Mouse (Mus musculus): ENCODE data around the gene Syce2.

Syce2 gene

DNA sequence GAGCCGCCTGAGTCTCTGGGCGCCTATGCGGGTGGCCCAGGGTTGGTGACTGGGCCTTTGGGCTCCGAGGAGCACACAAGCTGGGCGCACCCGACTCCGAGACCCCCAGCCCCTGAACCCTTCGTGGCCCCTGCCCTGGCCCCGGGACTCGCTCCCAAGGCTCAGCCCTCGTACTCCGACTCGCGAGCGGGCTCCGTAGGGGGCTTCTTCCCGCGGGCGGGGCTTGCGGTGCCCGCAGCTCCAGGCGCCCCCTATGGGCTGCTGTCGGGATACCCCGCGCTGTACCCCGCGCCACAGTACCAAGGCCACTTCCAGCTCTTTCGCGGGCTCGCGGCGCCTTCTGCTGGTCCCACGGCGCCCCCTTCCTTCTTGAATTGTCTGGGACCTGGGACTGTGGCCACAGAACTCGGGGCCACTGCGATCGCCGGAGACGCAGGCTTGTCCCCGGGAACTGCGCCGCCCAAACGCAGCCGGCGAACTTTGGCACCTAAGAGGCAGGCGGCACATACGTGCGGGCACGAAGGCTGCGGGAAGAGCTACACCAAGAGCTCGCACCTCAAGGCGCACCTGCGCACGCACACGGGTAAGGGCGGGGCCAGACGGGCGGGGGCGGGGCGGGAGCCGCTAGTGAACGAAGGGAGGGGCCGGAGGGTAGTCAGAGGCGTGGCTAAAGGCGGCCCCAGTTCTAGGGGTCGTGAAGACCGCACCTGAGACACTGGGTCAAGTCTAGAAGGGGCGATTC lies 31.2 kb downstream of the Syce2 start:
- POLR2A ChIA-PET, result interaction anchor here (0.5 to 6.7 kb wide), 141 partner anchors 8 to 1208 kb away, joined by 3 to 200 read pairs (median 5); partner anchors contain the start of genes Calr (in 4 of the 4), Gcdh (in 4 of the 4), Dhps (in 3 of the 4) and Rad23a (in 3 of the 4)
- CTCF ChIA-PET, result interaction anchor here (0.5 to 3.5 kb wide), 102 partner anchors 9 to 837 kb away, joined by 3 to 54 read pairs (median 4); partner anchors contain the start of genes Farsa (in 3 of the 4), Gcdh (in 3 of the 4), Syce2 (in 3 of the 4) and Calr (in 2 of the 4)

DNA sequence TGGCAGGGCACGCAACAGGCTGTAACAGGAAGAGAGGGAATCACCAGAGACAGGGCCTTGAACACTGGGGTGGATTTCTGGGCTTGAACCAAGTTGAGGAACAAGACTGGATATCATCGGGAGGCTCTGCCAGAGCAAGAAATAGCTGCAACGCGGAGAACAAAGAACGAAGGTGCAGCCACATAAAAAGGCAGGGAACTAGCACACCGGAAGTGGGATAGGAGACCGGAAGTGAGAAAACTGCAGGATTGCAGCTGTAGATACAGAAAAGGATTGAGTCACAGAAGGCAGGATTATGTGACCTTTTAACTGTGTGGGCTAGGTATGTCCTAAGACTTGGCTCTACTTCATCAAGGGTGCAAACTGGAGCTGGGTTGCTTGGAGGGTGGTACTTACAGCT lies 32.4 kb downstream of the Syce2 start:
- CTCF ChIA-PET, result interaction anchor here (0.6 to 3.5 kb wide), 26 partner anchors 8 to 648 kb away, joined by 3 to 54 read pairs (median 7); partner anchors contain the start of genes Dand5 (in 1 of the 4), Gcdh (in 1 of the 4), Mast1 (in 1 of the 4) and Syce2 (in 1 of the 4)
- POLR2A ChIA-PET, result interaction anchor here (0.5 to 6.7 kb wide), 81 partner anchors 8 to 1842 kb away, joined by 3 to 200 read pairs (median 6); partner anchors contain the start of genes Calr (in 4 of the 4), Dhps (in 3 of the 4), Gcdh (in 3 of the 4) and Syce2 (in 3 of the 4)

DNA sequence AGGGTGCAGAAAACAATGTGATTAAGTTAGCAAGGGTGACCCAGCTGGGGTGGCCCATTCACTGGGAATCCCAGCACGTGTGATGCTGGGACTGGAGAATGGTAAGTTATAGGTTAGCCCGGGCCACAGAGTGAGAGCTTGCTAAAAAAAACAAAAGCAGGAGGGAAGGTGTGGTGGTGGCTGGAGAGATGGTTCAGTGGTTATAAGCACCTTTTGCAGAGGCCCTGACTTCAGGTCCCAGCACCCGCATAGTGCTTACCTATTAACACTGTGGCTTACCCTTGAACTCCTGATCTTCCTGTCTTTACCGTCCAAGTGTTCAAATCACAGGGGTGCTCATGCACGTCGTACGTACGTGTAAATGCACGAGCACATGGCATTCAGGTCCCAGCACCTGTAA lies 35.1 kb downstream of the Syce2 start:
- ChIA-PET POLR2A (interaction anchor here in 3 of 4 experiments (0.8 to 6.7 kb wide), 19 partner anchors 7 to 164 kb away, joined by 3 to 200 read pairs (median 6); partner anchors contain the start of genes Calr (in 2 of the 3), Gcdh (in 2 of the 3), Junb (in 1 of the 3) and Rad23a (in 1 of the 3)), CTCF (interaction anchor here in 3 of 4 experiments (0.6 to 2.3 kb wide), 5 partner anchors 22 to 1004 kb away, joined by 4 to 10 read pairs (median 8); no protein-coding TSS in a partner anchor)

DNA sequence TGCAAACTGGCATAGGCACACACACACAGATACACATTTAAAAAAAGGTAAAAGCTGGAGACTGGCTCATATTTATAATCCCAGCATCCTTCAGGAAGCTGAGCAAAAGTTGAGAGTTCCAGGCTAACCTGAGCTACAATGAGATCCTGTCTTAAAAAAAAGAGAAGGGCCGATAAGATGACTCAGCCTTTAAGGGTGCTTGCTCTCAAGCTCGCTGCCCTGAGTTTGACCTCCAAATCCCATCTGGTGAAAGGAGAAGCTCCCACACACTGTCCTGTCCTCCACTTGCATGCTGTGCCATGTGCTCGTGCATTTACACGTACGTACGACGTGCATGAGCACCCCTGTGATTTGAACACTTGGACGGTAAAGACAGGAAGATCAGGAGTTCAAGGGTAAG lies 35.6 kb downstream of the Syce2 start:
- ChIA-PET POLR2A (interaction anchor here (0.8 to 6.7 kb wide), 31 partner anchors 7 to 255 kb away, joined by 3 to 200 read pairs (median 6); partner anchors contain the start of genes Calr (in 3 of the 4), Gcdh (in 3 of the 4), Farsa (in 1 of the 4) and Junb (in 1 of the 4)), CTCF (interaction anchor here in 3 of 4 experiments (0.6 to 2.3 kb wide), 9 partner anchors 14 to 1004 kb away, joined by 4 to 10 read pairs (median 5); partner anchors contain the start of gene Gcdh (in 1 of the 3))

DNA sequence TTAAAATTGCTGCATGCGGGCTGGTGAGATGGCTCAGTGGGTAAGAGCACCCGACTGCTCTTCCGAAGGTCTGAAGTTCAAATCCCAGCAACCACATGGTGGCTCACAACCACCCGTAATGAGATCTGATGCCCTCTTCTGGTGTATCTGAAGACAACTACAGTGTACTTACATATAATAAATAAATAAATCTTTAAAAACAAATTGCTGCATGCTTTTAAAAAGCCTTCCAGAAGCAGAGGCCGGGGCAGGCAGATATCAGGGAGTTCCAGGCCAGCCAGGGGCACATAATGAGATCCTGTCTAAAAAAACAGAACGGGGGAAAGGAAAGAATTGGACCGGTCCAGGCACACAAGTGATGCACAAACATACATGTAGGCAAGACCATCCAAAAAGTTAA lies 36.1 kb downstream of the Syce2 start:
- POLR2A ChIA-PET, result interaction anchor here (0.6 to 6.7 kb wide), 56 partner anchors 7 to 953 kb away, joined by 3 to 200 read pairs (median 4); partner anchors contain the start of genes Calr (in 3 of the 4), Gcdh (in 3 of the 4), Dhps (in 2 of the 4) and Syce2 (in 2 of the 4)

DNA sequence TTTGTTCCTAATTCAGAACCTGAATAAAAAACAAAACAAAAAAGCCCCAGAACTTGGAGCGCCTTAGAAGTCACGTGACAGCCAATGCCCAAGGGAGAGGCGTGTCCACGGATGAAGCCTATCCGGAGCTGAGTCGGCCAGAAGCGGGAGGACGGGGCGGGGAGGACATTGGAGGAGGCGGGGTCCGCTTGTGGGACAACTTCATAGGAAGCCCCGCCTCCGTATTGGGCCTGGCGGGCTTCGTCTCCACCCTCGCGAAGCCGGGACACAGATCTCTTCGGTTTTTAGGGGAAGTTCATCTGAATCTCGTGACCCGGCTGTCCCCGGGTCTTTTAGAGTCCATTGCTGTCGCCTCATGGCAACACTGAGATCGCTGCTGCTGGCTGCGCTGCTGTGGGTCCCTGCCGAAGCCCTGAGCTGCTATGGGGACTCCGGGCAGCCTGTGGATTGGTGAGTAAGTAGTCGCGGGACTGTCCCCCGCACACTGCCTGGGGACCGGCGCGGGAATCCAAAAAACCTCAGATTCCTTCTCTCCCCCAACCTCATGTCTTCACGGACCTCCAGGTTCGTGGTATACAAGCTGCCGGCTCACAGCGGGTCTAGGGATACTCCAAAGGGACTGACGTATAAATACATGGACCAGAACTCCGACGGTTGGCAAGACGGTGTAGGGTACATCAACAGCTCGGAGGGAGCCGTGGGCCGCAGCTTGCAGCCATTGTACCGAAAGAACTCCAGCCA lies 36.7 kb downstream of the Syce2 start, which contains the start of gene Dnase2a:
Dnase2a (plus strand) TSS at position 140 of the 741 bp plus-strand sequence.
- POLR2A ChIA-PET, result interaction anchor here (0.5 to 6.7 kb wide), 64 partner anchors 6 to 1190 kb away, joined by 3 to 200 read pairs (median 4); partner anchors contain the start of genes Calr (in 3 of the 4), Dhps (in 3 of the 4), Gcdh (in 3 of the 4) and Farsa (in 2 of the 4)

More for the DNA sequence above, 36.1 kb downstream of the Syce2 start:
- CTCF ChIA-PET, result interaction anchor here in 3 of 4 experiments (0.6 to 2.3 kb wide), 14 partner anchors 14 to 1005 kb away, joined by 3 to 10 read pairs (median 4); partner anchors contain the start of gene Gcdh (in 1 of the 3)

DNA sequence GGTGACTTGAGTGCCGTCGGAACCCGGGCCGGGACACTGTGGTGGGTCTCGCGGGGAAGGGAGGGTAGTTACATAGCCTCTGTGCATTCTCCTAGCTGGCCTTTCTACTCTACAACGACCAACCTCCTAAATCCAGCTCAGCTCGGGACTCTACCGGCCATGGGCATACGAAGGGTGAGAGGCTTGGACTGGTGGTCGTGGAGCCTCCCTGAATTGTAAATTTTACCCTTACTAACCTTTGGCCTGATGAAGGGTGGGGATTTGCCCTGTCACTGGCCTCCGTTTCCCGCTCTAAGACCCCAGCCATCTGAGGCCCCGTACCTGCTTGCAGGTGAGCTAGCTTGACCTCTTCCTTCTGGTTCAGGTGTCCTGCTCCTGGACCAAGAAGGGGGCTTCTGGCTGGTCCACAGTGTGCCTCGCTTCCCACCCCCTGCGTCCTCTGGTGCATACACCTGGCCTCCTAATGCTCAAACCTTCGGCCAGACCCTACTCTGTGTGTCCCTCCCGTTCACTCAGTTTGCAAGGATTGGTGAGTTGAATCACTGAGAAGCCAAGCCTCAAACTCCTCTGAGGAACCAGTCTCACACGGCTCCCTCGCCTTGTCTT lies 37.4 kb downstream of the Syce2 start:
- CTCF ChIA-PET, result interaction anchor here (0.5 to 2.3 kb wide), 16 partner anchors 16 to 252 kb away, joined by 3 to 10 read pairs (median 3); partner anchors contain the start of genes Farsa (in 1 of the 4), Gcdh (in 1 of the 4) and Mast1 (in 1 of the 4)

More for the DNA sequence above, 36.7 kb downstream of the Syce2 start, which contains the start of gene Dnase2a:
- CTCF ChIA-PET, result interaction anchor here (0.5 to 2.3 kb wide), 18 partner anchors 15 to 252 kb away, joined by 3 to 10 read pairs (median 3); partner anchors contain the start of genes Farsa (in 1 of the 4), Gcdh (in 1 of the 4) and Mast1 (in 1 of the 4)

DNA sequence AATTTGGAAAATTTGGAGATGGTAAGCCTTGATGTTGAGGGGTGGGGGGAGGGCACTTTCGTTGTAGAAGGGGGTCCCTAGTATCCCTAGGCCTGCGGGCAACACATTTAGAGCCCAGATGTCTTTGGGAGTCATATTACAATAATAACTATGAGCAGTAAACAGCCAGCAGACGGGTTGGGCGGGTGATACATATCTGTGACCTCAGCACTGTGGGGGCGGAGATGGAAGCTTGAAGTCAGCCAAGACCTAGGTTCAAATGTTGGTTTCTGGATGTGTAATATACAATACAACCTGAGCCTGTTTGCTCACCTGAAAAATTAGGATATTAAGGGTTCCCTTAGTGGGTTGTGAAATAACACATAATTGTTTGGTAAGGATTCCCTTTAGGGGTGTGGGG lies 38.0 kb downstream of the Syce2 start:
- CTCF ChIA-PET, result interaction anchor here in 2 of 4 experiments (1.2 to 1.6 kb wide), 2 partner anchors 25 to 28 kb away, joined by 3 to 7 read pairs; partner anchors contain the start of gene Mast1 (in 1 of the 2)
- POLR2A ChIA-PET, result interaction anchor here (0.5 to 4.0 kb wide), 16 partner anchors 10 to 207 kb away, joined by 3 to 33 read pairs (median 10); partner anchors contain the start of genes Calr (in 3 of the 4), Gcdh (in 2 of the 4), Dhps (in 1 of the 4) and Junb (in 1 of the 4)

More for the DNA sequence above, 37.4 kb downstream of the Syce2 start:
- POLR2A ChIA-PET, result interaction anchor here in 3 of 4 experiments (0.5 to 4.0 kb wide), 48 partner anchors 11 to 1191 kb away, joined by 3 to 33 read pairs (median 5); partner anchors contain the start of genes Calr (in 3 of the 3), Dhps (in 3 of the 3), Farsa (in 2 of the 3) and Gcdh (in 2 of the 3)

DNA sequence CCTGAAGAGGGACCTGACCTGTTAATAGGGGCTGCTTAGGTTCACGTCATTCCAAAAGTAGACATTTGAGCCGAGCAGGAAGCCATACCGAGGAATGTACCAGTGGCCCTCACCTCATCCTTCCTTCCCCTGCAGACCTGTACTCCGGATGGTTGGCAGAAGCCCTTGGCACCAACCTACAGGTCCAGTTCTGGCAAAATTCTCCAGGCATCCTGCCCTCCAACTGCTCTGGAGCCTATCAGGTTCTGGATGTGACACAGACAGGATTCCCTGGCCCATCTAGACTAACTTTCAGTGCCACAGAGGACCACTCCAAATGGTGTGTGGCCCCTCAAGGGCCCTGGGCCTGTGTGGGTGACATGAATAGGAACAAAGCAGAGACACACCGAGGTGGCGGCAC lies 38.6 kb downstream of the Syce2 start:
- POLR2A ChIA-PET, result interaction anchor here in 3 of 4 experiments (0.7 to 4.0 kb wide), 9 partner anchors 18 to 208 kb away, joined by 3 to 33 read pairs (median 6); partner anchors contain the start of genes Calr (in 2 of the 3), Dhps (in 1 of the 3), Gcdh (in 1 of the 3) and Tnpo2 (in 1 of the 3)
- CTCF ChIA-PET, result no interaction called here

DNA sequence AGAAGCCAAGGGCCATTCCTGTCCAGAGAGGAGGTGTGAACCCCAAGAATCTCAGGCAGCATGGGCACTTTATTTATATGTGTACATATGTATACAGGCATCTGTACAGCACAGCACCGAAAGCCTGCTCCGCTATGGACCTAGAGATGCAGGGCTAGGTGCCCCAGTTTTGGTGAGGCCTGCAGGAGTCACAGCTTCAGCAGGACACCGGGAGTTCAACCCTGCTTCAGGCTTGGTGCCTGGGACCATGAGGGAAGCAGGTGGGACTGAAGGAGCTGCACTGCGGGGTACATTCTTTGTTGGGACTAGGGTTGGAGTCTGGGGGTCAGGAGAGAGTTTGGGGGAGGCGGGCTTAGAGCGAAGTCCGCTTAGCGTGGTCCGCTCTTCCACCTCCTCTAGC lies 39.9 kb downstream of the Syce2 start:
- CTCF ChIA-PET, result interaction anchor here (0.6 to 2.9 kb wide), 7 partner anchors 8 to 98 kb away, joined by 3 to 25 read pairs (median 7); no protein-coding TSS in a partner anchor

DNA sequence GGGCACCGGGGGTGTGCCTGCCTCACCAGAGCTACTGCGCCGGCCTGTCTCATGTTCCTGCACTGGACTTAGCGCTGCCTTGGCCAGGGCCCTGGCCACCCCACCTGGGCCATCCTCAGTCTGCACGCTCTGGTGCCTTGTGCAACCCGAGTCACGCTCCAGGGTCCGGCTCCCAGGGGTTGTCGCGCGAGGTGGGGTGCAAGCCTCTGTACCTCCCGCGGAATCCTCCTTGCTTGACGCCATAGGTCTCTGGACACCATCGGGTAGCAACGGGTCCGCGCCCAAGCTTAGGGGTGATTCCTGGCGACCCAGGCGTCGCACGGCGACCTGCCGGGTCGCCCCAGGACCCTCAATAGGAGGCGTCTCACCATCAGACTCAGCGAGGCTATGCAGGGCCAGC lies 40.5 kb downstream of the Syce2 start:
- ChIA-PET POLR2A (interaction anchor here (0.5 to 7.6 kb wide), 79 partner anchors 7 to 656 kb away, joined by 3 to 200 read pairs (median 5); partner anchors contain the start of genes Gcdh (in 3 of the 4), Rad23a (in 3 of the 4), Tnpo2 (in 3 of the 4) and Calr (in 2 of the 4)), CTCF (interaction anchor here (0.6 to 2.9 kb wide), 16 partner anchors 9 to 175 kb away, joined by 3 to 25 read pairs (median 4); partner anchors contain the start of gene Gcdh (in 1 of the 4))

More for the DNA sequence above, 39.9 kb downstream of the Syce2 start:
- POLR2A ChIA-PET, result interaction anchor here (0.5 to 7.6 kb wide), 33 partner anchors 7 to 248 kb away, joined by 3 to 200 read pairs (median 8); partner anchors contain the start of genes Gcdh (in 3 of the 4), Calr (in 2 of the 4), Klf1 (in 2 of the 4) and Tnpo2 (in 2 of the 4)

DNA sequence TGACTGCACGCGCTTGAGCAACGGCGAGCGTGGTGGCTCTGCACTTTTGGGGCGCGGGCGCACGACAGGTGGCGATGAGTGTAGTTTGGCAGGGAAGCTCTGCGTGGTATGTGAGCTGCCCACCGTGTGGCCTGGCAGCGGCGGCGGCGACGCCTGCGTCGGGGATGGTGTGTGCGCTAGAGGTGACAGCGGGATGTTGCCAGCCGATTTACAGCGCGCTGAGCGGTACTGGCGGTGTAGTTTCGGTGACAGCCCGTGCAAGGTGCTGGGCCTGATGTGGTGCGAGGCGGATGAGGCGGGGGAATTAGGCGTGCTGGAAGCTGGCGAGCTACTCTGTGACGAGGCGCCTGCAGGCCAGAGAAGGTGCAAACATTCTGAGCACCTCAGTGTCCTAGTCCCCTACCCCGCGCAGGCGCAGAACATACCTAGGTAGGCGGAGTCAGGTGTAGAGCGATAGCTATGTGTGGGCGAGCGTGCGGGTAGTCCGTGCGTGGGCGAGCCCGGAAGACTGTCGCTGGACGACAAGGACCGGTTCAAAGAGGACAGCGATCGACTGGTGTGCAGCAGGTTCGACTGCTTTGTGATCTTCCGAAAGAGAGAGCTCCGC lies 41.1 kb downstream of the Syce2 start:
- POLR2A ChIA-PET, result interaction anchor here (0.5 to 7.6 kb wide), 108 partner anchors 8 to 656 kb away, joined by 3 to 200 read pairs (median 4); partner anchors contain the start of genes Gcdh (in 4 of the 4), Calr (in 3 of the 4), Hook2 (in 3 of the 4) and Junb (in 3 of the 4)
- CTCF ChIA-PET, result interaction anchor here (0.6 to 2.9 kb wide), 17 partner anchors 9 to 176 kb away, joined by 3 to 25 read pairs (median 4); partner anchors contain the start of gene Gcdh (in 1 of the 4)

DNA sequence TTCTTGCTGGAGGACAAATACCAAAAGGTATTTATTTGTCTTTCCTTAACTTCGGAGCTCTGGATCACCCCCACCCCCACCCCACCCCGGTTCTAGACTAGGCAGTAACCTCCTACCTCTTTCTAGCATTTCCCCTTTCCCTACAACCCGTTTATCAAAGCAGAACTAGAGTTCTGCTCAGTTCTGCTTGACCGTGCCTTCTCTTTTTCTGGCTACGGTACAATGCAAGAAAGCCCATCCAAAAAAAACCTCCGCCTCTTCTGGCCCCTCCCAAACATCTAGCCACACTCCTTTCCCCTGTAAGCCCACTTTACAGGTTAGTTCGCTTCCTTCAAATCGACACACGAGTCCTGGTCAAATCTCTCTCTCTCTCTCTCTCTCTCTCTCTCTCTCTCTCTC lies 41.6 kb downstream of the Syce2 start:
- ChIA-PET CTCF (interaction anchor here (0.6 to 2.9 kb wide), 14 partner anchors 10 to 176 kb away, joined by 3 to 25 read pairs (median 4); partner anchors contain the start of gene Gcdh (in 1 of the 4)), POLR2A (interaction anchor here (0.5 to 7.6 kb wide), 97 partner anchors 8 to 657 kb away, joined by 3 to 200 read pairs (median 5); partner anchors contain the start of genes Gcdh (in 4 of the 4), Calr (in 3 of the 4), Rad23a (in 3 of the 4) and Syce2 (in 3 of the 4))

DNA sequence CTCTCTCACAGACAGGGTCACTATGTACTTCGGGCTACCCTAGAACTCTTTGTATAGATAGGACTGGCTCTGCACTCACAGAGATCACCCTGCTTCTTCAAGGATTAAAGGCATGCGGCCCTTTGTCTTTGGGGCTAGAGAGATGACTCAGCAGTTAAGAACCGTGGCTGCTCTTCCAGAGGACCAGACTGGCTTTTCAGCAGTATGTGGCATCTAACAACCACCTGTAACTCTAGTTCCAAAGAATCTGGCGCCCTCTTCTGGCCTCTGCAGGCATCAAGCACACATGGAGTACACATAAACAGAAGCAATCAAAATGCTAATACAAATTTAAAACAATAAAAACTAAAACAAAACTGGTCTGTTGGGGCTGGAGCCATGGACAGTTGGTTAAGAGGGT lies 42.0 kb downstream of the Syce2 start:
- POLR2A ChIA-PET, result interaction anchor here (0.5 to 7.6 kb wide), 64 partner anchors 8 to 657 kb away, joined by 3 to 200 read pairs (median 6); partner anchors contain the start of genes Gcdh (in 4 of the 4), Calr (in 2 of the 4), Dhps (in 2 of the 4) and Farsa (in 2 of the 4)

More for the DNA sequence above, 42.0 kb downstream of the Syce2 start:
- CTCF ChIA-PET, result interaction anchor here in 2 of 4 experiments (0.7 to 3.1 kb wide), 8 partner anchors 10 to 47 kb away, joined by 4 to 45 read pairs (median 6); partner anchors contain the start of gene Gcdh (in 1 of the 2)

Measured in embryonic stem cell, embryonic (primary cell).